Mouse (Mus musculus): ENCODE data around the gene Arpc3.

GRCm38 (mm10) chr5:122414351-122414750, 22.7 kb downstream of the Arpc3 start:
- TF ChIP-seq POLR2A (IDR thresholded peaks at IDR 0.05; ENCODE audit: borderline replicate concordance, control insufficient read depth, low read depth, low read length) (no peak), CTCF (IDR thresholded peaks at IDR 0.05; ENCODE audit: control insufficient read depth, insufficient read depth, low read length) (no peak)

All from bone marrow, adult 2 months (tissue).